Mouse (Mus musculus) neural tube, embryonic 13.5 days (tissue): ENCODE results near the gene Prrg1. TPM values are rescaled to one million over a fixed set of nuclear protein-coding genes. Genes with fewer than 3 reads are reported as not detected.
"Not testable (repeated sequence)": the region's sequence is repeated elsewhere in the genome, so short reads cannot be mapped to it uniquely, and the experiment has no call there.

Experiments
- ATAC-seq: fragments of 200-750 bp; cut with Nextera tagmentation; 2 replicates; pipeline ENCODE4 v1.8.0; 2017; ENCODE audit warnings: low read depth, mild to moderate bottlenecking, moderate TSS enrichment, moderate library complexity
- H3K27ac ChIP-seq: fragments of 300-500 bp; sonication (generic); replicated peaks from 2 replicates; pipeline ENCODE4 v1.5.1; 2015; ENCODE audit warnings: moderate library complexity, mild to moderate bottlenecking, inconsistent platforms
- H3K27me3 ChIP-seq: fragments of 300-500 bp; sonication (generic); 2 replicates; pipeline ENCODE4 v1.6.1; 2015; ENCODE audit warnings: mild to moderate bottlenecking, inconsistent platforms
- H3K36me3 ChIP-seq: fragments of 300-500 bp; sonication (generic); 2 replicates; pipeline ENCODE4 v1.6.1; 2015; ENCODE audit warnings: mild to moderate bottlenecking, inconsistent platforms
- H3K4me1 ChIP-seq: fragments of 300-500 bp; sonication (generic); replicated peaks from 2 replicates; pipeline ENCODE4 v1.6.1; 2015; ENCODE audit warnings: inconsistent platforms
- H3K4me2 ChIP-seq: fragments of 300-500 bp; sonication (generic); 2 replicates; pipeline ENCODE4 v1.6.1; 2015; ENCODE audit warnings: inconsistent platforms, mild to moderate bottlenecking, moderate library complexity
- H3K4me3 ChIP-seq: fragments of 300-500 bp; sonication (generic); 2 replicates; pipeline ENCODE4 v1.5.1; 2015; ENCODE audit warnings: mild to moderate bottlenecking, inconsistent platforms
- H3K9ac ChIP-seq: fragments of 300-500 bp; sonication (generic); 2 replicates; pipeline ENCODE4 v1.6.1; 2015; ENCODE audit warnings: moderate library complexity, mild to moderate bottlenecking, inconsistent platforms
- H3K9me3 ChIP-seq: fragments of 300-500 bp; sonication (generic); 2 replicates; pipeline ENCODE4 v1.6.1; 2016; ENCODE audit warnings: inconsistent platforms
- WGBS: fragments of 180-500 bp; shearing (Covaris S2); methylation state at CpG from one replicate; pipeline ENCODE4 v1.1.7; 2015; 5-methylcytosine and 5-hydroxymethylcytosine counted together
- polyA plus RNA-seq: library from polyadenylated mRNA; unstranded; fragments of >200 nt; fragmentation: Nextera tagmentation; extraction: Ambion mirVana; gene quantifications from 2 replicates; pipeline ENCODE4 v1.2.1, GENCODE M21; 2015

Gene Prrg1
- polyA plus RNA-seq, 1 experiment from 2014 or later: 6.0 TPM

- H3K9ac ChIP-seq: no peak overlapping the region
- no peak for ATAC-seq
- no peak overlapping the region for H3K4me3 ChIP-seq
- 72% methylated on average over 3 of the region's 3 CpGs for WGBS
- no peaks in the 10 kb centered on the region for H3K27me3 ChIP-seq
- H3K9me3 ChIP-seq: no peaks in the 10 kb centered on the region
- no peak overlapping the region for H3K27ac ChIP-seq
- no peak overlapping the region for H3K4me2 ChIP-seq
- no peaks in the 10 kb centered on the region for H3K36me3 ChIP-seq
- no peaks in the 10 kb centered on the region for H3K4me1 ChIP-seq
Observed at GRCm38 (mm10) chrX:78479710-78480109, 104.0 kb downstream of the Prrg1 start.

GRCm38 (mm10) chrX:78434357-78434756, 149.3 kb downstream of the Prrg1 start:
- H3K27ac ChIP-seq: no peak overlapping the region
- H3K36me3 ChIP-seq: no peaks in the 10 kb centered on the region
- H3K4me3 ChIP-seq: no peak overlapping the region
- no peaks in the 10 kb centered on the region for H3K4me1 ChIP-seq
- no peak overlapping the region for H3K4me2 ChIP-seq
- ATAC-seq: no peak
- WGBS: 70% methylated on average over 6 of the region's 6 CpGs
- H3K9ac ChIP-seq: no peak overlapping the region
- H3K9me3 ChIP-seq: no peaks in the 10 kb centered on the region
- H3K27me3 ChIP-seq: no peaks in the 10 kb centered on the region

GRCm38 (mm10) chrX:78403346-78403745, 180.3 kb downstream of the Prrg1 start:
- not testable (repeated sequence) for H3K27ac ChIP-seq, H3K27me3 ChIP-seq, H3K9me3 ChIP-seq, H3K4me3 ChIP-seq, H3K4me1 ChIP-seq, ATAC-seq, H3K36me3 ChIP-seq, H3K9ac ChIP-seq, H3K4me2 ChIP-seq
- 65% methylated on average over 2 of the region's 2 CpGs for WGBS

Other genes starting within 250 kb of the Prrg1 start
- gene 4930480E11Rik, start 214.3 kb downstream of the Prrg1 start, polyA plus RNA-seq: not detected in 2 replicates
- gene Fam47c, start 153.9 kb upstream of the Prrg1 start, polyA plus RNA-seq: not detected in 2 replicates